Mouse (Mus musculus): Measurements from ENCODE around the gene Gngt1.

- TF ChIP-seq CTCF (IDR thresholded peaks at IDR 0.05) (no peak), POLR2A (IDR thresholded peaks at IDR 0.05; ENCODE audit: insufficient read depth, low read depth, low read length) (peak; percentile 45)
These were observed 15.0 kb downstream of the Gngt1 start for GRCm38 (mm10) chr6:4008501-4009040.
